Mouse (Mus musculus): Measurements from ENCODE around the gene Rgs6.
A peak's percentile ranks its signal among the peaks of the same experiment; 100 is the strongest.

The Rgs6 gene

GRCm38 (mm10) chr12:83092001-83092400, 503.9 kb downstream of the Rgs6 start:
- DNase-seq (ENCODE audit: low spot score): no peak

GRCm38 (mm10) chr12:83097787-83098186, 509.7 kb downstream of the Rgs6 start:
- DNase-seq (ENCODE audit: low spot score): no peak

- DNase-seq (ENCODE audit: low spot score): no peak
These were observed 510.7 kb downstream of the Rgs6 start for GRCm38 (mm10) chr12:83098646-83099371.

DNA sequence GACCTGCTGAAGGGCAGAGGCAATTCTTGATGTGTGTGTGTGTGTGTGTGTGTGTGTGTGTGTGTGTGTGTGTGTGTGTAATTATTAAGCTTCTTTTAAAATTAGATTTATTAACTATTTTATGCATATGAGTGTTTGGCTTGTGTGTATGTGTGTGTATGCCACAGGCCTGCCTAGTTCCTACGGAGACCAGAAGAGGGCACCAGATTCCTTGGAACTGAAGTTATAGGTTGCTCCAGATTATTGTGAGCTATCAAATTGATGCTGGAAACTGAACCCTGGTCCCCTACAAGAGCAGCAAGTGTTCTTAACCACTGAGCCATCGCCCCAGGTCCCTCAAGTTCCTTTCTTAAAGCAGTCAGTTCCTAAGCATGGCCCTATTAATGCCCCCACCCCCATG, 511.8 kb downstream of the Rgs6 start:
- DNase-seq (ENCODE audit: low spot score): no peak

DNA sequence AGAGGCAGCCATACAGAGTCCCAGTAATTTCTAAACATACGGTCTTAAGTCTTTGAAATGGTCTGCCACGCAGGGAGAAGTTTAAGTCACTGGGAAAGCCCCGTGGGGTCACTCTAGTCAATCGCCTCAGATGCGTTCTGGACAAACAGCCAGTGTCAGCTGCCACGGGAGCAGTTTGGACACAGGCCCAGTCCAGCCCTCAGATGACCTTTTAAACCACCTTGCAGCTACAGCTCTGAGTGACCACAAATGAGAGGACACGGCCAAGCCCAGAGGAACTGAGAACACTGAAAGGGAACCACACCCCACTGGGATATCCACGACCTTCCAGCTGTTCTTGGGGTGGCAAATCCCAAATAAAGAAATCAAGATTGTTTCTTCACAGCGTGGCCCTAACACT, 512.3 kb downstream of the Rgs6 start:
- DNase-seq (ENCODE audit: low spot score): no peak

DNA sequence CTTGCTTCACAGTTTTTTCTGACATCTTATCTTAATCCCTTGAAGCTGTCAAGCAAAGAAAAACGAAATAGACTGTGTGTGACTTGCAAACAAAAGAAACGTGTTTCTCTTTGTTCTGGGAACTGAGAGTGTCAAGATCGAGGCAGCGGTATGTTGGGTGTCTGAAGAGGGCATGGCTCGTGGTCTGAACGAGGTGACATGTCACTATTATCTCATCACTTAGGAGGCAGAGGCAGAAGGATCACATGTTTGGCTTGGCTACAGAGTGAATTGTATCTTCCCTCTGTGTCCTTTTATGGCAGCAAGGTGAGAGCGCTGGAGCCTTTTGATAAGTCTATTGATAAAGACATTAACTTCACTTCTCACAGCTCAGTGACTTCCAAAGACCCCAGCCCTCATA, 512.8 kb downstream of the Rgs6 start:
- DNase-seq (ENCODE audit: low spot score): no peak

GRCm38 (mm10) chr12:83105514-83106119, 517.5 kb downstream of the Rgs6 start:
- DNase-seq (ENCODE audit: low spot score): no peak

GRCm38 (mm10) chr12:83106120-83106517, 518.0 kb downstream of the Rgs6 start:
- DNase-seq (ENCODE audit: low spot score): no peak

GRCm38 (mm10) chr12:83109486-83109885, 521.4 kb downstream of the Rgs6 start:
- no peak for DNase-seq (ENCODE audit: low spot score)

GRCm38 (mm10) chr12:83109891-83110630, 522.0 kb downstream of the Rgs6 start:
- DNase-seq (ENCODE audit: low spot score): no peak

DNA sequence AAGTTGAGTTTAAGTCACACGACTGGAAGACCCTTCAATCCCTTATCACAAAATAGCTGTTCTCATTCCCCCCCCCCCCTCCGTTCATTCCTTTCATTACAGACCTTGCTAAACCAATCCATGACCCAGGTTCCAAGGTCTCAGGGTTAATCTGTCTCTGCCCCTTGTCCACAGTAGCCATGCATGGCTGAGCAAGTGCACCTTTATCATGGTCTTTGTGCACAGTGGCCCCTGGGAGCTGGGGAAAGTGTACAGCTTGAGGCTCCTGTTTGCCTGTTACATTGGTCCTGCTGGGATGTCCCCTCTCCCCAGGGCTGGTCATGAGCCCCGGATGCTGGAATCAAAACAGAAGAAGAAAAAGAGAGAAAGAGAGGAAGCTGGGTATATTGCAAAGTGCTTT, 522.6 kb downstream of the Rgs6 start:
- DNase-seq (ENCODE audit: low spot score): no peak

GRCm38 (mm10) chr12:83112283-83112682, 524.2 kb downstream of the Rgs6 start:
- DNase-seq (ENCODE audit: low spot score): no peak

DNA sequence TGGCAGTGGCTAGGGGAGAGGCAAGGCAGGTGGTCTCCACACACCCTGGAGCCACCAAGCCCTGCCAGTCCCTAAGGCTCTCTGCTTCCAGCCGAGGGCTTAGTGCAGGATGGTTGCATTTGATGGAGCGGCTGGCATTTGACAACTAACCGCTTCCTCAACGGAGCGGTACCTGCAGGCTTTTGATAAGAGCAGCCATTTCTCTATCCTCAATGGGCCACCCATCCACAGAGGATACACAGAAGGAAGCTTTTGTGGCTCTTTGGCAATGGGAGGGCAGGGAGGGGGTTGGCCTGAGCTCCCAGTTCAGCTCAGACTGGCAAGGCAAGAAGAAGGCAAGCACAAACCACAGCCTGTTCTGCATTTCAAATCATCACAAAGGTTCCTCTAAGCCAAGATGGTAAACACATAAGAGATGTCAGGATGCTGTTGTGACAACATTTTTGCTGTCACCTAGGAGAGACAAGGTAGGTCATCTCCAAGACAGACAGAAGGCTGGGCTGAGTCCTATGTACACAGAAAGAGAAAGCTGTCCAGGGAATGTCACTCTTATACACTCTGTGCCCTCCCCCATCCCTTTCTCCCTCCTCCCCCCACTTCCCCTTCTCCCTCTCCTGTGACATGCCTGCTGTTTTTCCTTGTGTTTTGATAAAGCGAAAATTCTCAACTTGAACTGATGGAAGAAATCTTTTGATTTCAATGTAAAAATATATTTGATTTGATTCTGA, 525.0 kb downstream of the Rgs6 start:
- no peak for DNase-seq (ENCODE audit: low spot score)

DNA sequence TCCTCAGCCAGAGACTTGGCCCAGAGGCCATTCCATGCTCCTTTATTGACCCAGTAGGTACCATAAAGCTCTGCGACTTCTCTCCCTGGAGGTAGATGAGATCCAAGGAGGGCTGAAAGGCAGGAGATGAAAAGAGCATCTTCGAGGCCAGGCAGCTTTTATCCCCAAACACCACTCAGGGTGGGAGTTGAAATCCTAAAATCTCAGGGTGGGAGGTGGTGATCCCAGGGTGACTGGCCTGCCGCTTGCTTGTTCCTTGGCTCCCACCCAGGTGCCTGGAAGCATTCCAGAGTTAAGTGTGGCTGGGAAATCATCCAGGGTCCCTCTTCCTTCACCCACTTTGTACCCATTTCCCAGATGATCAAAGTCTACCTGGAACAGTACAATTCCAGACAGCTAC, 525.9 kb downstream of the Rgs6 start:
- DNase-seq (ENCODE audit: low spot score): no peak

- DNase-seq (ENCODE audit: low spot score): peak; percentile 67
These were observed 526.4 kb downstream of the Rgs6 start for GRCm38 (mm10) chr12:83114396-83115053.

DNA sequence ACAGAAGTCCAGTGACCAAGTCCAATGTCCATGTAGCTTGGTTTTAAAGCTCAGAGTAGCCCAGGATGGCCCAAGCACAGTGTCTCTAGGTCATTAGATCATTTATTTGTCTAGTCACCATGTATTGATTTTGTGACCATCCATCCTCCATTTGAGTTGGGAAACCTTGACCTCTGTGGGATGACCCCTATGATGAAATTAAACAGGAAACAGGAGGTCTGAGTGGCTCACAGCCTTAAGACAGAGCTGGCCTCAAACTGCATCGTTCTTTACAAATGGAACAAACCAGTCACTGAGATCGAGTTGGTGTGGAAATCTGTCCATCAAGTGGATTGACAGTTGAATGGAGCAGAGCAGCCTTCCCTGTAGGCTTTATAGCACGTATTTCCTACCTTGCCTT, 536.0 kb downstream of the Rgs6 start:
- DNase-seq (ENCODE audit: low spot score): no peak

DNA sequence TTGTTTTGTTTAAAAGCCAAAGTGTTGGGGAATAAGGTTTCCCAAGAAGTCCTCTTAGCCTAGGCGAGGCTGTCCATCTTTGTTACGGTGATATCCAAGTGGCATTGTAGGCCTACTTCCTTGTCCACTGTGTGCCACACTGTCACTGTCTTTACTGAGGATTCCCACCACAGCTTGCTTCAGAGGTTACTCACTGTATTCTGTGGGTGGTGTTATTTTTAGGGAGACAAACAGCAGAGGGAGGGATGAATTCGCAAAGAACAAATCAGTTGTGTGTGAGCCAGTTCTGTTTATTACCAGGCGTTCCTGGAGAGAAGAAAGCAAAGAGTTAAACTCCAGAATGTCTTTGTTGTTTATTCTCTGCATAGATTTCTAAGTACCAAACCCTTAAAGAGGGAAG, 537.2 kb downstream of the Rgs6 start:
- DNase-seq (ENCODE audit: low spot score): peak; percentile 39

- no peak for DNase-seq (ENCODE audit: low spot score)
These were observed 538.8 kb downstream of the Rgs6 start for GRCm38 (mm10) chr12:83126923-83127322.

- no peak for DNase-seq (ENCODE audit: low spot score)
These were observed 539.9 kb downstream of the Rgs6 start for GRCm38 (mm10) chr12:83127955-83128354.

- DNase-seq (ENCODE audit: low spot score): no peak
These were observed 540.5 kb downstream of the Rgs6 start for GRCm38 (mm10) chr12:83128606-83129005.

GRCm38 (mm10) chr12:83131405-83131804, 543.3 kb downstream of the Rgs6 start:
- DNase-seq (ENCODE audit: low spot score): no peak

GRCm38 (mm10) chr12:83133827-83134226, 545.7 kb downstream of the Rgs6 start:
- no peak for DNase-seq (ENCODE audit: low spot score)
